Mouse (Mus musculus) cerebellum, adult 2 months (tissue): Measurements from ENCODE around the gene Gm5114.

ENCODE experiments used
- CTCF ChIP-seq: fragments of 200-500 bp; IDR thresholded peaks from 2 replicates; pipeline ENCODE4 v1.5.1; 2011; ENCODE audit warnings: low read depth, mild to moderate bottlenecking, control low read depth, low read length, moderate library complexity, borderline replicate concordance; ENCODE audit not compliant: insufficient read depth
- POLR2A ChIP-seq: fragments of 200-500 bp; IDR thresholded peaks from 2 replicates; pipeline ENCODE4 v1.6.1; 2011; ENCODE audit warnings: low read length, control low read depth, borderline replicate concordance; ENCODE audit not compliant: insufficient read depth

DNA sequence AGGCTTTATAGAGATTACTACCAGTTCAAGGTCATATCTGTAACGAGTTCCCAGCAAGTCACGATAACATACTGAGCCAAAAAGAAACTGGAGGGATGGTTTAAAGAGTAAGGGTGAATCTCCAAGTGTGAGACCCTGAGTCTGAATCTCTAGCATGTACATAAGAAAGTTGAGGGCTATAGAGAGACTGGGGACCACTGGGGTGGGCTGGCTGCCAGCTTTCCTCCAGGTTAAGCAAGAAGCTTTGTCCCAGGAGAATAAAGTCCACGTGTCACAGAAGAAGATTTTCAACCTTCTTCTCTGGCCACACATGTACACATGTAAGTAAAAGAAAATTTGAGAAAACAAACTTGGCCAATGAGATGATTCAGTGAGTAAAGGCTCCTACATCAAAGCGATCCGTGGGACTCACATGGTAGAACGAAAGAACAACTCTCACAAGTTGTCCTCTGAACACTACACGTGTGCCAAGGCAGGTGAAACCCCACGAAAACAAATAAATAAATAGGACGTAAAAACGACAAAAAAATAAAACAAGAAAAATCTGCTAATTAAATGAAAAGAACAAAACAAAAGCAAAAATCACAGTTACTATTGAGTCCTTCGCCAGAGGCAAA is 35.8 kb upstream of the Gm5114 start:
- TF ChIP-seq POLR2A: no peak
- TF ChIP-seq CTCF: no peak
